Mouse (Mus musculus) stomach, embryonic 16.5 days (tissue): ENCODE results near the gene Nrl. TPM values are rescaled to one million over a fixed set of nuclear protein-coding genes. Genes with fewer than 3 reads are reported as not detected.

Experiments used
- polyA plus RNA-seq: library from polyadenylated mRNA; unstranded; fragments of >200 nt; fragmentation: Nextera tagmentation; extraction: Ambion mirVana; gene quantifications from 2 replicates; pipeline ENCODE4 v1.2.1, GENCODE M21; 2015

Gene Nrl
- polyA plus RNA-seq, 1 experiment from 2014 or later: not detected

Other genes starting within 250 kb of the Nrl start
- gene Dhrs4, start 46.2 kb downstream of the Nrl start, polyA plus RNA-seq: 108 and 109 TPM in 2 replicates
- gene Carmil3, start 34.3 kb downstream of the Nrl start, polyA plus RNA-seq: 1.8 and 1.9 TPM in 2 replicates
- 0.25 and 0.31 TPM in 2 replicates for gene Cpne6, start 14.5 kb downstream of the Nrl start, polyA plus RNA-seq
- 50.1 and 54.5 TPM in 2 replicates for gene Pck2, start 15.3 kb upstream of the Nrl start, polyA plus RNA-seq
- gene Dcaf11, start 35.0 kb upstream of the Nrl start, polyA plus RNA-seq: 76.7 and 77.6 TPM in 2 replicates
- gene A730061H03Rik, start 35.4 kb upstream of the Nrl start, polyA plus RNA-seq: 0.89 and 1.2 TPM in 2 replicates
- gene Fitm1, start 50.6 kb upstream of the Nrl start, polyA plus RNA-seq: 0.64 and 8.1 TPM in 2 replicates
- 149 and 162 TPM in 2 replicates for gene Psme1, start 53.1 kb upstream of the Nrl start, polyA plus RNA-seq
- gene Emc9, start 60.3 kb upstream of the Nrl start, polyA plus RNA-seq: 11.4 and 11.5 TPM in 2 replicates
- gene Psme2, start 66.1 kb upstream of the Nrl start, polyA plus RNA-seq: 203 and 283 TPM in 2 replicates
- gene Rnf31, start 66.7 kb upstream of the Nrl start, polyA plus RNA-seq: 18.1 and 19.1 TPM in 2 replicates
- 10.7 and 12.4 TPM in 2 replicates for gene Irf9, start 78.6 kb upstream of the Nrl start, polyA plus RNA-seq
- 10.9 and 13.8 TPM in 2 replicates for gene Rec8, start 93.1 kb upstream of the Nrl start, polyA plus RNA-seq
- gene Ipo4, start 111.0 kb upstream of the Nrl start, polyA plus RNA-seq: 86.3 and 114 TPM in 2 replicates
- gene Gm49378, start 112.9 kb upstream of the Nrl start, polyA plus RNA-seq: 2.0 and 2.5 TPM in 2 replicates
- gene Tm9sf1, start 118.8 kb upstream of the Nrl start, polyA plus RNA-seq: 116 and 123 TPM in 2 replicates
- gene Tssk4, start 125.2 kb upstream of the Nrl start, polyA plus RNA-seq: 0.50 and 1.1 TPM in 2 replicates
- gene Mdp1, start 135.5 kb upstream of the Nrl start, polyA plus RNA-seq: 54.4 and 55.8 TPM in 2 replicates
- gene Gmpr2, start 147.0 kb upstream of the Nrl start, polyA plus RNA-seq: 58.0 and 63.4 TPM in 2 replicates
- gene Nedd8, start 147.1 kb upstream of the Nrl start, polyA plus RNA-seq: 462 and 484 TPM in 2 replicates
- gene Tinf2, start 156.8 kb upstream of the Nrl start, polyA plus RNA-seq: 34.4 and 36.3 TPM in 2 replicates
- 53.1 and 72.9 TPM in 2 replicates for gene Tgm1, start 188.9 kb upstream of the Nrl start, polyA plus RNA-seq
- 36.3 and 37.1 TPM in 2 replicates for gene Rabggta, start 197.3 kb upstream of the Nrl start, polyA plus RNA-seq
- 107 and 125 TPM in 2 replicates for gene Dhrs1, start 220.7 kb upstream of the Nrl start, polyA plus RNA-seq
- gene Nop9, start 220.7 kb upstream of the Nrl start, polyA plus RNA-seq: 23.8 and 28.4 TPM in 2 replicates
- gene Cideb, start 233.5 kb upstream of the Nrl start, polyA plus RNA-seq: 14.8 and 15.1 TPM in 2 replicates
- 0.71 and 0.81 TPM in 2 replicates for gene Ltb4r2, start 236.4 kb upstream of the Nrl start, polyA plus RNA-seq
- 2.4 and 4.8 TPM in 2 replicates for gene Ltb4r1, start 241.0 kb upstream of the Nrl start, polyA plus RNA-seq